Mouse (Mus musculus) cerebellum, adult 2 months (tissue): ENCODE results near the gene Lmntd1. TPM values are rescaled to one million over a fixed set of nuclear protein-coding genes. Genes with fewer than 3 reads are reported as not detected.

Experiments used
- DNase-seq, 2 experiments: peaks; one replicate each; pipeline ENCODE4 v3.0.0; 2021
- H3K27ac ChIP-seq: fragments of 200-500 bp; 2 replicates; pipeline ENCODE4 v1.5.1; 2012; ENCODE audit warnings: low read length, control low read depth, inconsistent platforms; ENCODE audit not compliant: insufficient read depth
- H3K27me3 ChIP-seq: fragments of 200-500 bp; 2 replicates; pipeline ENCODE4 v1.6.1; 2012; ENCODE audit warnings: inconsistent platforms, mild to moderate bottlenecking, low read length, moderate library complexity; ENCODE audit not compliant: control insufficient read depth, insufficient read depth
- H3K4me1 ChIP-seq: fragments of 200-500 bp; 2 replicates; pipeline ENCODE4 v1.6.1; 2011; ENCODE audit warnings: low read length; ENCODE audit not compliant: control insufficient read depth, insufficient read depth
- H3K4me3 ChIP-seq: fragments of 200-500 bp; replicated peaks from 2 replicates; pipeline ENCODE3; 2011; ENCODE audit warnings: mild to moderate bottlenecking, low read depth, low read length, control low read depth; ENCODE audit not compliant: insufficient read depth
- CTCF ChIP-seq: fragments of 200-500 bp; IDR thresholded peaks from 2 replicates; pipeline ENCODE4 v1.5.1; 2011; ENCODE audit warnings: low read depth, mild to moderate bottlenecking, control low read depth, low read length, moderate library complexity, borderline replicate concordance; ENCODE audit not compliant: insufficient read depth
- POLR2A ChIP-seq: fragments of 200-500 bp; IDR thresholded peaks from 2 replicates; pipeline ENCODE4 v1.6.1; 2011; ENCODE audit warnings: low read length, control low read depth, borderline replicate concordance; ENCODE audit not compliant: insufficient read depth
- WGBS: fragments of 180-500 bp; shearing (Covaris S2); methylation state at CpG from one replicate; pipeline ENCODE4 v1.1.7; 2018; 5-methylcytosine and 5-hydroxymethylcytosine counted together
- polyA plus RNA-seq: library from polyadenylated mRNA; depleted of rRNA; stranded (reverse); fragments of >200 nt; gene quantifications from 2 replicates; pipeline ENCODE4 v1.2.3, GENCODE M21; 2012; rRNA removed

Gene Lmntd1
- polyA plus RNA-seq: 0.70 and 1.2 TPM in 2 replicates

DNA sequence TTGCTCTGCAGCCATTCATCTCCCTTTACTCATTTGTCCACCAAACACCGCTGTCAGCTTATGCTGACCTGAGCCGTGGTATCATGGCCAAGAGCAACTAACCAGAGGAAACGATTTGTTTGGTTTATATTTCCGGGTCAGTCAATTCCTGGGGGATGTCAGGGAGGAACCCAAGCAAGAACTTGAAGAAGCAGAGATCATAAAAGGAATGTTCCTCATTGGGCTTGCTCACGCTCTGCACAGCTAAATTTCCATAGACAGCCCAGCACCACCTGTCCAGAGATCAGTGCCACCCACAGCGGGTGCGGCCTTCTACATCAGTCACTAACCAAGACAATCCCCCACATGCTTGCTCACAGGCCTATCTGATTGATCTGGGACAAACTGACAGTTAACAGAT is at the start of gene Lmntd1:
Lmntd1 (minus strand) TSS at position 101 of the 400 bp plus-strand sequence.
- 93% methylated on average over 7 of the region's 7 CpGs for WGBS
- H3K4me3 ChIP-seq: no peak within 1 kb of the TSS
- no peak for DNase-seq
- peaks cover 13% of the 10 kb centered on the region for H3K4me1 ChIP-seq
- no peaks in the 10 kb centered on the region for H3K27me3 ChIP-seq
- TF ChIP-seq CTCF: no peak
- TF ChIP-seq POLR2A: no peak
- no peak within 1 kb of the TSS for H3K27ac ChIP-seq

GRCm38 (mm10) chr6:145660943-145661342 is 46.8 kb upstream of the Lmntd1 start:
- H3K27ac ChIP-seq: no peak overlapping the region
- TF ChIP-seq CTCF (no peak), POLR2A (no peak)
- DNase-seq: no peak
- 87% methylated on average over 11 of the region's 11 CpGs for WGBS
- no peaks in the 10 kb centered on the region for H3K27me3 ChIP-seq
- H3K4me3 ChIP-seq: no peak overlapping the region
- H3K4me1 ChIP-seq: no peaks in the 10 kb centered on the region; the same call in 1 of the 2 replicates

GRCm38 (mm10) chr6:145659116-145659515 is 45.0 kb upstream of the Lmntd1 start:
- WGBS: 59% methylated on average over 6 of the region's 6 CpGs
- no peaks in the 10 kb centered on the region; the same call in 1 of the 2 replicates for H3K4me1 ChIP-seq
- DNase-seq: peak in 1 of 2 experiments; percentile 15
- TF ChIP-seq CTCF (no peak), POLR2A (no peak)
- H3K4me3 ChIP-seq: no peak overlapping the region
- no peak overlapping the region for H3K27ac ChIP-seq
- no peaks in the 10 kb centered on the region for H3K27me3 ChIP-seq

- no peaks in the 10 kb centered on the region; the same call in 1 of the 2 replicates for H3K4me1 ChIP-seq
- TF ChIP-seq POLR2A (no peak), CTCF (no peak)
- H3K27ac ChIP-seq: no peak overlapping the region
- no peak for DNase-seq
- WGBS: 58% methylated on average over 15 of the region's 15 CpGs
- no peaks in the 10 kb centered on the region for H3K27me3 ChIP-seq
- H3K4me3 ChIP-seq: no peak overlapping the region
These were observed 42.8 kb upstream of the Lmntd1 start for GRCm38 (mm10) chr6:145656740-145657591.

DNA sequence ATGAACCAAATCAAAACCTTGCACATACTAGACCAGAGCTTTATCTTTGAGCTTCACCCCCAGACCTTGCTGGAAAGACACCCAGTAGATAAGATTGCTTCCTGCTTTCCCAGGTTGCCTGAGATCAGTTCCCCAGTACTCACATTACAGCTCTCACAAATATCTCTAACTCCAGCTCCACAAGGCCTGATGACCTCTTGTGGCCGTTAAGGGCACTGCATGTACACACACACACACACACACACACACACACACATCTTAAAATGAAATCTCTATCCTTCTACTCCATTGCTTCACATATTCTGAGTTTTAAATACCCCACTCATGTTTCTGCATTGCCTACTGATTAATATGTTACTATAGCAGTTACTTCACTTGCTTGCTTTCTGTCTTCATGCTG is 41.6 kb upstream of the Lmntd1 start:
- TF ChIP-seq CTCF: no peak
- no peak for TF ChIP-seq POLR2A
- no peak for DNase-seq
- Histone ChIP-seq H3K27ac (no peak overlapping the region), H3K27me3 (no peaks in the 10 kb centered on the region), H3K4me1 (no peaks in the 10 kb centered on the region; the same call in 1 of the 2 replicates), H3K4me3 (no peak overlapping the region)
- WGBS: 80% methylated on average over 1 of the region's 1 CpGs

GRCm38 (mm10) chr6:145654062-145654836 is 40.1 kb upstream of the Lmntd1 start:
- no peak for DNase-seq
- WGBS: 82% methylated on average over 8 of the region's 8 CpGs
- Histone ChIP-seq H3K27me3 (no peaks in the 10 kb centered on the region), H3K27ac (no peak overlapping the region), H3K4me3 (no peak overlapping the region), H3K4me1 (no peaks in the 10 kb centered on the region; the same call in 1 of the 2 replicates)
- no peak for TF ChIP-seq POLR2A
- no peak for TF ChIP-seq CTCF

DNA sequence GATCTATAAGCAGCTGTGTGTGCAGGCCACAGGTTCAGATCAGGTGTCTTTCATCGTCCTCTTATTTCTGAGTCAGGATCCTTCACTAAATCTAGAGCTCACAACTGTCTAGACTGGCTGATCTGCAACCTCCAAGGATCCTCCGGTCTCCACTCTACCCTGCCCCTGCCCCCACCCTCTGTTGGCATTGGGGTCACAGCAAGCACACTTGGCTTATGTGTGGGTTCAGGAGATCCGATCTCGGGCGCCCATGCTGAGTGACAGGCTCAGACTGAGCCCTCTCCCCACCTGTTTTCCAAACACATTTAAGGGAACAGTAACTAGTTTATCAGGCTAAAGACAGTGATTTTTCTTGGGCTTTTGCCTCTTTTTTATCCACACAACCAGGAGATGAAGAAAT is 39.5 kb upstream of the Lmntd1 start:
- no peak overlapping the region for H3K27ac ChIP-seq
- 57% methylated on average over 5 of the region's 5 CpGs for WGBS

More for the DNA sequence above, 39.5 kb upstream of the Lmntd1 start:
- DNase-seq: no peak
- Histone ChIP-seq H3K27me3 (no peaks in the 10 kb centered on the region), H3K4me3 (no peak overlapping the region), H3K4me1 (no peaks in the 10 kb centered on the region; the same call in 1 of the 2 replicates)
- TF ChIP-seq CTCF (no peak), POLR2A (no peak)
